Mouse (Mus musculus) ES-Bruce4 (cell line): ENCODE results near the gene Zxdb.
"Not testable (repeated sequence)": the region's sequence is repeated elsewhere in the genome, so short reads cannot be mapped to it uniquely, and the experiment has no call there.

Experiments used
- CTCF ChIP-seq: IDR thresholded peaks from one replicate; pipeline ENCODE4 v1.8.1; 2011; ENCODE audit warnings: low read depth, low read length
- EP300 ChIP-seq: IDR thresholded peaks from 2 replicates; pipeline ENCODE4 v1.6.1; 2011; ENCODE audit warnings: low read depth, low read length; ENCODE audit not compliant: insufficient read depth
- POLR2A ChIP-seq: IDR thresholded peaks from one replicate; pipeline ENCODE4 v1.8.1; 2011; ENCODE audit warnings: low read length; ENCODE audit not compliant: insufficient read depth

DNA sequence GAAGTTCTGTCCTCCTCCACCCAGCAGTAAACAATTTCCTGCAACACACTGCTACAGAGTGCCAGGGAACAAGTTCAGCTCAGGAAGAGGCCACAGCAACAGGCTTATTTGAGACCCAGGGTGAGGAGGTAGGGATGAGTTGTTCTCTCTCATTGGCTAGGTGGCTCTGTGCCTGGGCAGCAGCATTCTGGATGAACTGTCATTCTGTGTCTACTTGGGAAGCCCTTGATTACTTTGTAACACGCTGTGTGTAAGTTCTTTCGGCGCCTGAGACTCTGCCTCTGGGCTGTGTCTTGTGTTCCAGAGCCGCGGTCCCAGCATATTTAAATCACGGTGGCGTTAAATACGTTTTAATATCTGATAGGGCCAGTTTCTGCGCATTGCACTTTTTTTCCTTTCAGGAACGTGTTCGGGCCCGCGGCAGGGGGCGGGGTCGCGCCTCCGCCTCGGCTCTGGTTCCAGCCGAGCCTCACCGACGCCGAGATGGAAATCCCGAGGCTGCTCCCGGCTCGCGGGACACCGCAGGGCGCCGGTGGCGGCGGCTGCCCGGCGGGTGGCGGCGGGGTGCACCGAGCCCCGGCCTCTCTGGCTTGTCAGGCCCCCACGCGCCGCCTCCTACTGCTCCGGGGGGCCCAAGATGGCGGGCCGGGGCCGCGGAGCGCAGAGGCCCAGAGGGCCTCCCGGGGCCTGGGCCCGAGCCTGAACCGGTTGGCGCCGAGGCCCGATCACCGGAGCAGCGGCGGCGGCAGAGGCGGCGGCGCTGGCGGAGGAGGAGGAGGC, at the start of gene Zxdb:
- not testable (repeated sequence) for TF ChIP-seq EP300, POLR2A, CTCF
